Mouse (Mus musculus): ENCODE data around the gene Adgre5. TPM values are rescaled to one million over a fixed set of nuclear protein-coding genes. Genes with fewer than 3 reads are reported as not detected.
A peak's percentile ranks its signal among the peaks of the same experiment; 100 is the strongest.

Adgre5 gene
- polyA plus RNA-seq, 2 experiments = 50.4 to 70.1 TPM

DNA sequence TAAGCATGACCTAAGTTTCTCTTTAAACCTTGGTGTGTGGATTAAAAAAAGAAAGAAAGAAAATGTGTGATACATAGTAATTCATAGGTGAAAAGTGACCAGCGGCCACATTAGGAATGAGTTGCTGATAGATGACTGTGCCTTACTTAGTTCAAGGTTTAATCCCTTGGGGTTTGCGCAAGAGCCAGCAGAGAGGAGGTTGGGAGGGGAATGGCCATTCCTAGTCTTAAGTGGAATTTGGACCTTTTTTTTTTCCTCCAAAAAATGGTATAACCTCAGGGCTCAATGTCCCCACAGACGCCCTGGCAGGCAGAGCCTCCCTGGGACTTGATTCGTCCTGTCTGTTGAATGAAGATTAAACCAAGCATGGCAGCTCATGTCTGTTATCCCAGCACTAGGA lies 2.9 kb upstream of the Adgre5 start:
- WGBS = 80% methylated on average over 4 of the region's 4 CpGs
- TF ChIP-seq POLR2A (IDR thresholded peaks at IDR 0.05; ENCODE audit: borderline replicate concordance, extremely low read depth, insufficient read depth, insufficient read length) = no peak
- H3K4me3 ChIP-seq (replicated peaks; ENCODE audit: low read length) = no peak overlapping the region

DNA sequence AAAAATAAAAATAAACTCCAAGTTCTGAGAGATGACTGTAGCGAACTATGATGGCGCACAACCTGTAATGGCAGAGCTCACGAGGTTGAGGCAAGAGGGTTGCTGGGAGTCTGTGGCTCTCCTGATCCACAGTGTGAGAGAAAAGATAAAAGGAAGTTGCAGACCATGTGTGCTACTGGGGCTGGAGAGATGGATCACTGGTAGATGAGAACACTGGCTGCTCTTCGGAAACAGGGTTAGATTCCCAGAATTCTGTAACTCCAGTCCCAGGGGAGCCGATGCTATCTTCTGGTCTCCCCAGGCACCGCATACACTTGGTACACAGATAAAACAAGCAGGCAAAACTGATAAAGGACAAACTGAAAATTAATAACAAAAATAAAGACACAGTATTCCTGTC lies 1.8 kb upstream of the Adgre5 start:
- TF ChIP-seq POLR2A (IDR thresholded peaks at IDR 0.05; ENCODE audit: borderline replicate concordance, extremely low read depth, insufficient read depth, insufficient read length) = no peak
- no peak overlapping the region for H3K9ac ChIP-seq (ENCODE audit: low read depth, low read length, severe bottlenecking)
- H3K4me2 ChIP-seq (replicated peaks; ENCODE audit: low read depth, low read length, severe bottlenecking) = no peak overlapping the region
- ATAC-seq (ENCODE audit: low FRiP score, low read depth) (no peak), DNase-seq (ENCODE audit: low spot score) (no peak)
- no peak overlapping the region for H3K27ac ChIP-seq (replicated peaks; ENCODE audit: low read depth, low read length)
- H3K4me3 ChIP-seq (replicated peaks; ENCODE audit: low read length) = no peak overlapping the region
- no peaks in the 10 kb centered on the region for H3K9me3 ChIP-seq (ENCODE audit: control insufficient read depth, low read length)
- 96% methylated on average over 6 of the region's 6 CpGs for WGBS
- no peaks in the 10 kb centered on the region for H3K36me3 ChIP-seq (ENCODE audit: control insufficient read depth, insufficient read depth, low read length)
- peaks cover 30% of the 10 kb centered on the region for H3K4me1 ChIP-seq (ENCODE audit: control insufficient read depth, insufficient read depth, low read length)
- peaks cover 8% of the 10 kb centered on the region; the same call in 1 of the 2 replicates for H3K27me3 ChIP-seq (ENCODE audit: control insufficient read depth, insufficient read depth, low read length)

More for the DNA sequence above, 2.9 kb upstream of the Adgre5 start:
- no peak overlapping the region for H3K9ac ChIP-seq (ENCODE audit: low read depth, low read length, severe bottlenecking)
- peaks cover 8% of the 10 kb centered on the region; the same call in 1 of the 2 replicates for H3K27me3 ChIP-seq (ENCODE audit: control insufficient read depth, insufficient read depth, low read length)
- no peaks in the 10 kb centered on the region for H3K9me3 ChIP-seq (ENCODE audit: control insufficient read depth, low read length)
- no peak overlapping the region for H3K27ac ChIP-seq (replicated peaks; ENCODE audit: low read depth, low read length)
- no peak overlapping the region for H3K4me2 ChIP-seq (replicated peaks; ENCODE audit: low read depth, low read length, severe bottlenecking)
- H3K4me1 ChIP-seq (ENCODE audit: control insufficient read depth, insufficient read depth, low read length) = peaks cover 29% of the 10 kb centered on the region
- ATAC-seq (ENCODE audit: low FRiP score, low read depth) = no peak
- no peak for DNase-seq (ENCODE audit: low spot score)
- no peaks in the 10 kb centered on the region for H3K36me3 ChIP-seq (ENCODE audit: control insufficient read depth, insufficient read depth, low read length)

DNA sequence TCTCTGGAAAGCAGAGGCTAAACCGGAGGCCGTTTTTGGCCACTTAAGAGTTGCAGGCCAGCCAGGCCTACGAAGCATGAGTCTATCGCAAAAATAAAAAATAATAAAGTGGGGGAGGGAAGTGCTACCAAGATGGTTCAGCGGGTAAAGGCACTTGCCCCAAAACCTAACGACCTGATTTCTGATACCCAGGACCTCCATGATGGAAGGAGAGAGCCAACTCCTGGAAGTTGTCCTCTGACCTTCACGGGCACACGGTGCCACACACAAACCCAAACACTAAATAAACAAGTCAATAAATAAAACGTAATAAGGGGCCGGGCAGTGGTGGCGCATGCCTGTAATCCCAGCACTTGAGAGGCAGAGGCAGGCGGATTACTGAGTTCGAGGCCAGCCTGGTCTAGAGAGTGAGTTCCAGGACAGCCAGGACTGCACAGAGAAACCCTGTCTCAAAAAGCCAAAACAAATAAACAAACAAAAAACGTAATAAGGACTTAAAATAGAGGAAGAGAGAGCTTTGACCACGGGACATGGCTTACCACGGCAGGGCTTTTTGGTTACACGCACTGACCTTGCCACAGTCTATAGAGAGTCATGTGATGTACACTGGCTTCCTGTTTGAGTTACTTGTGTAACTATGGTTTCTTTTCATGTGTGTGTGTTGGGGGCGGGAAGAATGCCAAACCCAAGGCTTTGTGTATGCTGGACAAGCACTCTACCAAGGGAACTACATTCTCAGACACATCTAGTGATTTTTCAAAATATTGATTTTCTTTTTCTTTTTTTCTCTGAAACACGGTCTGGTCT lies 926 bp upstream of the Adgre5 start:
- TF ChIP-seq POLR2A (IDR thresholded peaks at IDR 0.05; ENCODE audit: borderline replicate concordance, extremely low read depth, insufficient read depth, insufficient read length) = no peak

DNA sequence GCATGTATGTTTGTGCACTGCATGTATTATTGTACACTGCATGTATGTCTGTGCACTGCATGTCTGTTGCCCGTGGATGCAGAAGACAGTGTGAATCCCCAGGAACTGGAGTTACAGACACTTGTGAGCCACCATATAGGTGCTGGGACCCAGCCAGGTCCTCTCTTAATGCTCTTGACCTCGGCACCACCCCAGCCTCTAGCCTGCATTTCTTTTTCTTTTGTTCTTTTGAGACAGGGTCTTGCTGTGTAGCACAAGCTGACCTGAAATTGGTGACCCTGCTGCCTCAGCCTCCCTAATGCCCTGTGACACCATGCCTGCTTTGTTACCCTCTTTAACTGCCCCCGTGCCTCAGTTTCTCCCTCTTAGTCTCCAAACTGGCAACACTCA lies 545 bp downstream of the Adgre5 start:
- no peak for DNase-seq (ENCODE audit: low spot score)
- TF ChIP-seq POLR2A (IDR thresholded peaks at IDR 0.05; ENCODE audit: borderline replicate concordance, extremely low read depth, insufficient read depth, insufficient read length) = no peak
- no peak for ATAC-seq (ENCODE audit: low FRiP score, low read depth)
- Histone ChIP-seq H3K9ac (ENCODE audit: low read depth, low read length, severe bottlenecking) (peak overlapping the region; percentile 68), H3K4me2 (replicated peaks; ENCODE audit: low read depth, low read length, severe bottlenecking) (peak overlapping the region; percentile 70), H3K27ac (replicated peaks; ENCODE audit: low read depth, low read length) (peak overlapping the region; percentile 45; the same call in 1 of the 2 replicates), H3K36me3 (ENCODE audit: control insufficient read depth, insufficient read depth, low read length) (no peaks in the 10 kb centered on the region), H3K9me3 (ENCODE audit: control insufficient read depth, low read length) (no peaks in the 10 kb centered on the region), H3K4me1 (ENCODE audit: control insufficient read depth, insufficient read depth, low read length) (peaks cover 31% of the 10 kb centered on the region), H3K4me3 (replicated peaks; ENCODE audit: low read length) (peak overlapping the region; percentile 46), H3K27me3 (ENCODE audit: control insufficient read depth, insufficient read depth, low read length) (no peaks in the 10 kb centered on the region)
- 23% methylated on average over 3 of the region's 3 CpGs for WGBS

More for the DNA sequence above, 926 bp upstream of the Adgre5 start:
- no peaks in the 10 kb centered on the region for H3K9me3 ChIP-seq (ENCODE audit: control insufficient read depth, low read length)
- peak overlapping the region; percentile 70 for H3K4me2 ChIP-seq (replicated peaks; ENCODE audit: low read depth, low read length, severe bottlenecking)
- no peaks in the 10 kb centered on the region for H3K36me3 ChIP-seq (ENCODE audit: control insufficient read depth, insufficient read depth, low read length)
- 0 out of 2 replicates have a peak overlapping the region, but pooled peaks have one; percentile 20 for H3K27ac ChIP-seq (replicated peaks; ENCODE audit: low read depth, low read length)
- ATAC-seq (ENCODE audit: low FRiP score, low read depth) = no peak
- H3K27me3 ChIP-seq (ENCODE audit: control insufficient read depth, insufficient read depth, low read length) = no peaks in the 10 kb centered on the region
- H3K4me3 ChIP-seq (replicated peaks; ENCODE audit: low read length) = peak overlapping the region; percentile 46
- WGBS = 73% methylated on average over 19 of the region's 19 CpGs
- no peak for DNase-seq (ENCODE audit: low spot score)
- H3K9ac ChIP-seq (ENCODE audit: low read depth, low read length, severe bottlenecking) = peak overlapping the region; percentile 68; the same call in 1 of the 2 replicates
- H3K4me1 ChIP-seq (ENCODE audit: control insufficient read depth, insufficient read depth, low read length) = peaks cover 31% of the 10 kb centered on the region

DNA sequence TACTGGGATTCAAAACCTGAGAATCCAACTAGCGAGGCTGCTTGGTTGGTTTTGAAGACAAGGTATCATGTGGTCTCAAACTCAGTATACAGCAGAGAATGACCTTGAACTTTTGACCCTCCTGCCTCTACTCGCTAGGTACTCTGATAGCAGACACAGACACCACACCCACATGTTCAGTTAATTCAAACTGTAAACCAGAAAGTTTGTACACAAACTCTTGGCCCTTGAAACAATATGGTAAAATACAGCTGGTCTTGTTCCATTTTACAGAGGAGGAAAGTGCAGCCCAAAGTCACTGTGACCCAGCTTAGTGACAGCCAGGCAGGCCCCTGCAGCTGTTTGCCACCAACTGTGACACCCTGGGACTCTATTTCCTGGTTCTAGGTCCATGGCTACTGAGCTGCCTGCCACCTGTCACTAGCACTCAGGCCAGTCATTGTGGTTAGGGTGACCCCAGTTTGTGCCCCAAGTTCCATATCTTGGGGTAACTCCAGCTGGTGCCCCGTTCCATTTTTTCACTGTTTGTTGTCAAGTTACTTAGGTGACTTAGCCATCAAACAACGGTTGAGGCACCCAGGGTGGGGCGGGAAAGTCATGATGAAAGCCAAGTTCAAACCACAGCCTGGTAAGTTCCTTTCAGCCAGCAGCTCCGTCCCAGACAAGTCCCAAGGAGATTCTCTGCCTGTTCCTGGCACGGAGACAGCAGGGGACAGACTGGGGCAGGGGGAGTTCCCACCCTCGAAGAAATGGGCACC lies 1.2 kb downstream of the Adgre5 start:
- peaks cover 31% of the 10 kb centered on the region for H3K4me1 ChIP-seq (ENCODE audit: control insufficient read depth, insufficient read depth, low read length)
- no peaks in the 10 kb centered on the region for H3K27me3 ChIP-seq (ENCODE audit: control insufficient read depth, insufficient read depth, low read length)
- H3K4me3 ChIP-seq (replicated peaks; ENCODE audit: low read length) = peak overlapping the region; percentile 46
- peak overlapping the region; percentile 70 for H3K4me2 ChIP-seq (replicated peaks; ENCODE audit: low read depth, low read length, severe bottlenecking)
- 31% methylated on average over 8 of the region's 8 CpGs for WGBS
- no peaks in the 10 kb centered on the region for H3K36me3 ChIP-seq (ENCODE audit: control insufficient read depth, insufficient read depth, low read length)
- ATAC-seq (ENCODE audit: low FRiP score, low read depth) (0 out of 2 replicates have a peak, but pooled peaks have one; percentile 27), DNase-seq (ENCODE audit: low spot score) (no peak)
- peak overlapping the region; percentile 59 for H3K27ac ChIP-seq (replicated peaks; ENCODE audit: low read depth, low read length)
- TF ChIP-seq POLR2A (IDR thresholded peaks at IDR 0.05; ENCODE audit: borderline replicate concordance, extremely low read depth, insufficient read depth, insufficient read length) = no peak
- peak overlapping the region; percentile 68; the same call in 1 of the 2 replicates for H3K9ac ChIP-seq (ENCODE audit: low read depth, low read length, severe bottlenecking)
- no peaks in the 10 kb centered on the region for H3K9me3 ChIP-seq (ENCODE audit: control insufficient read depth, low read length)

All from limb, embryonic 14.5 days (tissue).